Mouse (Mus musculus): ENCODE data around the gene Man1a2. TPM values are rescaled to one million over a fixed set of nuclear protein-coding genes. Genes with fewer than 3 reads are reported as not detected.

The Man1a2 gene
- total and polyA plus RNA-seq, 3 experiments = 27.1 to 261 (median 33.2) TPM

- H3K9me3 ChIP-seq (replicated peaks; ENCODE audit: insufficient read depth, low read length) = no peaks in the 10 kb centered on the region
- no peak for TF ChIP-seq ZMIZ1 (IDR thresholded peaks at IDR 0.05; ENCODE audit: low read depth, low read length)
- TF ChIP-seq UBTF (IDR thresholded peaks at IDR 0.05; ENCODE audit: borderline replicate concordance, insufficient read depth, low read depth, low read length) = no peak
- no peak for TF ChIP-seq CTCF (IDR thresholded peaks at IDR 0.05 in 2 of 3, conservative IDR thresholded peaks at IDR 0.05 in 1 of 3; ENCODE audit: control insufficient read depth in 1 of 3, insufficient read depth in 1 of 3, low read depth in 2 of 3, low read length in 3 of 3, poor library complexity in 1 of 3, severe bottlenecking in 1 of 3)
- TF ChIP-seq POLR2AphosphoS5 (IDR thresholded peaks at IDR 0.05; ENCODE audit: borderline replicate concordance, low read depth, low read length) = no peak
- no peak for TF ChIP-seq MAZ (IDR thresholded peaks at IDR 0.05; ENCODE audit: low read depth, low read length)
- no peak for TF ChIP-seq USF2 (IDR thresholded peaks at IDR 0.05; ENCODE audit: borderline replicate concordance in 1 of 2, insufficient read depth in 1 of 2, low read depth in 1 of 2, low read length in 2 of 2)
- no peak overlapping the region for H3K27ac ChIP-seq (ENCODE audit: control insufficient read depth, low read depth, low read length)
- no peak for DNase-seq (ENCODE audit: low read depth, low spot score)
- no peaks in the 10 kb centered on the region; a peak in 1 of 4 replicates for H3K27me3 ChIP-seq (ENCODE audit: control insufficient read depth in 1 of 2, insufficient read depth in 2 of 2, low read length in 2 of 2)
- no peak overlapping the region for H3K9ac ChIP-seq (ENCODE audit: control insufficient read depth, low read depth, low read length, poor library complexity, severe bottlenecking)
- no peaks in the 10 kb centered on the region for H3K79me2 ChIP-seq (ENCODE audit: control insufficient read depth, insufficient read depth, low read length, poor library complexity)
- H3K4me3 ChIP-seq (ENCODE audit: control insufficient read depth in 1 of 2, insufficient read depth in 1 of 2, low read depth in 2 of 2, low read length in 2 of 2) = no peak overlapping the region
- H3K4me1 ChIP-seq (ENCODE audit: control insufficient read depth in 1 of 2, insufficient read depth in 2 of 2, low read length in 2 of 2) = no peaks in the 10 kb centered on the region
- H3K36me3 ChIP-seq (ENCODE audit: control insufficient read depth in 1 of 2, insufficient read depth in 2 of 2, low read length in 2 of 2) = no peaks in the 10 kb centered on the region
Observed at GRCm38 (mm10) chr3:100515754-100516141, 169.6 kb downstream of the Man1a2 start.

- Histone ChIP-seq H3K9ac (ENCODE audit: control insufficient read depth, low read depth, low read length, poor library complexity, severe bottlenecking) (no peak overlapping the region), H3K4me1 (ENCODE audit: control insufficient read depth in 1 of 2, insufficient read depth in 2 of 2, low read length in 2 of 2) (no peaks in the 10 kb centered on the region), H3K4me3 (ENCODE audit: control insufficient read depth in 1 of 2, insufficient read depth in 1 of 2, low read depth in 2 of 2, low read length in 2 of 2) (no peak overlapping the region), H3K36me3 (ENCODE audit: control insufficient read depth in 1 of 2, insufficient read depth in 2 of 2, low read length in 2 of 2) (no peaks in the 10 kb centered on the region), H3K79me2 (ENCODE audit: control insufficient read depth, insufficient read depth, low read length, poor library complexity) (no peaks in the 10 kb centered on the region), H3K9me3 (replicated peaks; ENCODE audit: insufficient read depth, low read length) (no peaks in the 10 kb centered on the region), H3K27ac (ENCODE audit: control insufficient read depth, low read depth, low read length) (no peak overlapping the region), H3K27me3 (ENCODE audit: control insufficient read depth in 1 of 2, insufficient read depth in 2 of 2, low read length in 2 of 2) (no peaks in the 10 kb centered on the region; a peak in 1 of 4 replicates)
- TF ChIP-seq MXI1 (IDR thresholded peaks at IDR 0.05; ENCODE audit: low read depth, low read length) = no peak
- 0 out of 4 replicates have a peak, but pooled peaks of 1 of the 2 experiments have one; percentile 42 for TF ChIP-seq USF2 (IDR thresholded peaks at IDR 0.05; ENCODE audit: borderline replicate concordance in 1 of 2, insufficient read depth in 1 of 2, low read depth in 1 of 2, low read length in 2 of 2)
- TF ChIP-seq USF1 (IDR thresholded peaks at IDR 0.05; ENCODE audit: low read depth, low read length) = peak; percentile 45; the same call in 1 of the 2 replicates
- DNase-seq (ENCODE audit: low read depth, low spot score) = no peak
Observed at GRCm38 (mm10) chr3:100515093-100515753, 170.1 kb downstream of the Man1a2 start.

Other genes starting within 250 kb of the Man1a2 start
- 2.0 and 3.5 TPM in 2 replicates for gene Tent5c, start 196.2 kb downstream of the Man1a2 start, total RNA-seq (2012; rRNA removed)
- gene Tent5c, start 196.2 kb downstream of the Man1a2 start, polyA plus RNA-seq (2012; ENCODE audit: insufficient read depth in 1 of 2, insufficient read length in 2 of 2, low read depth in 1 of 2, low replicate concordance in 2 of 2, missing spikeins in 1 of 2) = 1 to 10 TPM in 1 of 2 experiments, not detected in 1; 3.6 TPM
- gene Vtcn1, start 140.0 kb upstream of the Man1a2 start, total RNA-seq (2012; rRNA removed) = not detected in 2 replicates
- not detected for gene Vtcn1, start 140.0 kb upstream of the Man1a2 start, polyA plus RNA-seq (2012; ENCODE audit: insufficient read depth in 1 of 2, insufficient read length in 2 of 2, low read depth in 1 of 2, low replicate concordance in 2 of 2, missing spikeins in 1 of 2)
- gene Trim45, start 236.7 kb upstream of the Man1a2 start, total RNA-seq (2012; rRNA removed) = 2.1 and 2.5 TPM in 2 replicates
- gene Trim45, start 236.7 kb upstream of the Man1a2 start, polyA plus RNA-seq (2012; ENCODE audit: insufficient read depth in 1 of 2, insufficient read length in 2 of 2, low read depth in 1 of 2, low replicate concordance in 2 of 2, missing spikeins in 1 of 2) = 1 to 10 TPM in 1 of 2 experiments, not detected in 1; 3.7 TPM